Mouse (Mus musculus) regulatory T cell (primary cell): Measurements from ENCODE around the gene Gm21488.
"Not testable (repeated sequence)": the region's sequence is repeated elsewhere in the genome, so short reads cannot be mapped to it uniquely, and the experiment has no call there.

Experiments
- in situ Hi-C: fragments of 300-600 bp; cut with MboI, MseI; formaldehyde crosslinking; loops from one replicate; pipeline ENCODE4 v1.15.1; 2025; ENCODE audit warnings: high pct_unique_total_duplicates

The Gm21488 gene

DNA sequence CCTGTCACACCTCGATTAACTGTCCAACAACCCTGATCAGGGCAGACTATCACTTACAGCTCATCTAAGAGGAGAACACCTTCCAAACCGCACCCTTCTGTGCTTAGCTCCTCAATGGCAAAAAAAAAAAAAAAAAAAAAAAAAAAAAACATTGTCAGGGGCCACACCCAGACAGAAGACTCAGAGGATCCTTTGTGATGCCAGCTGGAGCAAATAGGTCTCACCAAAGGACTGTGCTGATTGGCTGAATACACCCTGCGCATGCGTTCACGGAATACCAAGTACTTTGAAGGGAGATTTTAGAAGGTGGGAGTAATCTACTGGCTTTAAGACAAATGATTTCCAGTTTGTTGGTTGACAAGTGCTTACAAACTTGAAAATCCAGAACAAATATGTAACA is at the start of gene Gm21488:
Gm21488 (minus strand) TSS at position 101 of the 400 bp plus-strand sequence.
- in situ Hi-C loops: not testable (repeated sequence)
